Mouse (Mus musculus): ENCODE results near the gene 1600014C10Rik. TPM values are rescaled to one million over a fixed set of nuclear protein-coding genes. Genes with fewer than 3 reads are reported as not detected.

1600014C10Rik gene
- polyA plus RNA-seq, 1 experiment from 2014 or later, result 16.0 TPM

DNA sequence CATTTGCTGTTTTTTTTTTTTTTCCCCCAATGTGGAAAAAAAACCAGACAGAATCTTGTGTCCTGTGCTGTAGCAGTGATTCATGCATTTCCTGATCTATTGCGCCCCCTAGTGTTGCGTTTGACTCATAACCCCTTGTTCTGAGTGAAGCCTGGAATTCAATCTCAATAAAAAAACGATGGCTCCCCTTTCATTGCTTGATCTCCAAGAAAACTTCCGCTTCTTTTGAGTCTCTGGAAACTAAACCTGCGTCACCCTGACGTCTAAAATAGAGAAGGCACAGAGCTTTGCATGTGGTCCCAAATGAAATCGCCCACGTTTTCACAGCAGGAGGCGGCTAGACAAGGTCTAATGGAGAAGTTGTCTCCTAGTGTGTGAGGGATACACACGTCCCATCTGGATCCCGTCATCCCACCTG lies 15.3 kb upstream of the 1600014C10Rik start:
- Histone ChIP-seq H3K36me3 (ENCODE audit: insufficient read depth, low read length) (no peaks in the 10 kb centered on the region), H3K4me3 (ENCODE audit: low read depth, low read length) (no peak overlapping the region), H3K9me3 (ENCODE audit: low read length) (no peaks in the 10 kb centered on the region), H3K4me1 (ENCODE audit: insufficient read depth, low read depth, low read length) (no peaks in the 10 kb centered on the region), H3K27me3 (replicated peaks; ENCODE audit: insufficient read depth, low read length) (no peaks in the 10 kb centered on the region), H3K9ac (replicated peaks; ENCODE audit: low read depth) (no peak overlapping the region), H3K27ac (ENCODE audit: low read length) (no peak overlapping the region), H3K4me2 (replicated peaks; ENCODE audit: low read depth, low read length) (no peak overlapping the region)
- ATAC-seq (no peak; the same call in 1 of the 2 replicates), DNase-seq (ENCODE audit: low spot score) (peak; percentile 81)
- 17% methylated on average over 11 of the region's 11 CpGs for WGBS
- TF ChIP-seq CTCF (IDR thresholded peaks at IDR 0.05), result peak; percentile 78
- no peak for TF ChIP-seq EP300 (IDR thresholded peaks at IDR 0.05)

DNA sequence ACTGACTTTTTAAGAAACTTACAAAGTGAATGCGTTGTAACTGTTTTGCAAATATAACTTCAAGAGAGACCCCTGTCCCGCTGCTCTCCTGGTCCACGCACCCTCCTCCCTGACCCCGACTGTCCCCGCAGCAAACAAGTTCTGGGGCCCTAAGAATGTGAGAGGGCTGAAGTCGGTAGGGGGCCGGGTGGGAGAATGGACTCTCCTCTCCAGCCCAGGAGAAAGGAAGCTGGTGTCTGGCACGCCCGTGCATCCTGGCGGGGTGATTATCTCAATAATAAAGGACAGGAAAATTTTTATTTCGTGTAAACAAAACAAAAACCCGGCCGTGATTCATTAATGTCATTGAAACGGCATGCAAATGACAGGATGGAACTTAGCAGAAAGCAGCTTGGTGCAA lies 9.1 kb upstream of the 1600014C10Rik start:
- Histone ChIP-seq H3K4me1 (ENCODE audit: insufficient read depth, low read depth, low read length) (0 out of 2 replicates have a peak, but pooled peaks cover 5% of the 10 kb centered on the region), H3K27me3 (replicated peaks; ENCODE audit: insufficient read depth, low read length) (no peaks in the 10 kb centered on the region), H3K36me3 (ENCODE audit: insufficient read depth, low read length) (no peaks in the 10 kb centered on the region), H3K9me3 (ENCODE audit: low read length) (no peaks in the 10 kb centered on the region), H3K27ac (ENCODE audit: low read length) (no peak overlapping the region), H3K4me2 (replicated peaks; ENCODE audit: low read depth, low read length) (peak overlapping the region; percentile 48), H3K4me3 (ENCODE audit: low read depth, low read length) (0 out of 2 replicates have a peak overlapping the region, but pooled peaks have one; percentile 8), H3K9ac (replicated peaks; ENCODE audit: low read depth) (no peak overlapping the region)
- TF ChIP-seq CTCF (IDR thresholded peaks at IDR 0.05) (no peak), EP300 (IDR thresholded peaks at IDR 0.05) (no peak)
- DNase-seq (ENCODE audit: low spot score), result no peak
- ATAC-seq, result no peak
- WGBS, result 17% methylated on average over 14 of the region's 14 CpGs

DNA sequence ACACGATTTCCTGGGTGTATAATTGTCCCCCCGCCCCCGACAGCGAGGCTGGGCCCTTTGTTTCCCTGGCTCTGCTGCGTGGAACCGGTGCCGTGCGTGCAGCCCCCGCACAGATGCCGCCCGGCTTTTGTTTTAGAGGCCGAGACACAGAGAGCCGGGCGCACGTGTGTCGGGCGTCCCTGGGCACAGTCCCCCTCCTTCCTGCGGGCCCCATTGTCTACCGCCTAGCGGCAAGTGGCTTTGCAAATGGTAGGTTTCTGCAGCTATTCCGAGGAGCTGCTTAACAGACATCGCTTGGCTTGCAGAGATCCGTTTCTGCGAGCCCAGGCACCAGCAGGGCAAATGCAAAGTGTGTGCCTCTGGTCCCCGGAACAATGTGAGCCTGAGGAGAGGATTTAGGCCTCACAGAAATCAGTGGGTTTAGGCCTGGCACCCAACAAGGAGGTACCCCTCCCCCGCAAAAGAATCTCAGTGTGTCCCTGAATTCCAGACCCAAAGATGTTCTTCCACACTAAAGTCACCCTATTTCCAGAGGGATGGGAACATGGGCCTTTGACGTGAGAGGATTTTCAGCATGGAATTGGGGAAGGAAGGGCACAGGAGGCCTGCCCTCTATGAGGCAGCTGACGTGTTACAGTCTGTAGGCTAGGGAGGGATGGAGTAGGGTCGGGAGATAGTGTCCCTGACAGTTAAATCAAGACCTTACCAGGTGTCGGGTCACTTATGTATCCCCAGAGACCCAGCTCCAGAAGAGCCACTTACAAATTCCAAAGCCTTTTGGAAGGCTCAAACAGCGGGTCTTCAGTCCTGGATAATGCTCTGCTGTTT lies 8.5 kb upstream of the 1600014C10Rik start:
- Histone ChIP-seq H3K4me1 (ENCODE audit: insufficient read depth, low read depth, low read length) (0 out of 2 replicates have a peak, but pooled peaks cover 5% of the 10 kb centered on the region), H3K36me3 (ENCODE audit: insufficient read depth, low read length) (no peaks in the 10 kb centered on the region), H3K27ac (ENCODE audit: low read length) (no peak overlapping the region), H3K9me3 (ENCODE audit: low read length) (no peaks in the 10 kb centered on the region), H3K9ac (replicated peaks; ENCODE audit: low read depth) (0 out of 2 replicates have a peak overlapping the region, but pooled peaks have one; percentile 1), H3K4me2 (replicated peaks; ENCODE audit: low read depth, low read length) (peak overlapping the region; percentile 48), H3K4me3 (ENCODE audit: low read depth, low read length) (0 out of 2 replicates have a peak overlapping the region, but pooled peaks have one; percentile 8), H3K27me3 (replicated peaks; ENCODE audit: insufficient read depth, low read length) (no peaks in the 10 kb centered on the region)
- peak; percentile 21; the same call in 1 of the 2 replicates for TF ChIP-seq CTCF (IDR thresholded peaks at IDR 0.05)
- no peak for TF ChIP-seq EP300 (IDR thresholded peaks at IDR 0.05)
- no peak for DNase-seq (ENCODE audit: low spot score)
- 15% methylated on average over 31 of the region's 31 CpGs for WGBS
- no peak; the same call in 1 of the 2 replicates for ATAC-seq

DNA sequence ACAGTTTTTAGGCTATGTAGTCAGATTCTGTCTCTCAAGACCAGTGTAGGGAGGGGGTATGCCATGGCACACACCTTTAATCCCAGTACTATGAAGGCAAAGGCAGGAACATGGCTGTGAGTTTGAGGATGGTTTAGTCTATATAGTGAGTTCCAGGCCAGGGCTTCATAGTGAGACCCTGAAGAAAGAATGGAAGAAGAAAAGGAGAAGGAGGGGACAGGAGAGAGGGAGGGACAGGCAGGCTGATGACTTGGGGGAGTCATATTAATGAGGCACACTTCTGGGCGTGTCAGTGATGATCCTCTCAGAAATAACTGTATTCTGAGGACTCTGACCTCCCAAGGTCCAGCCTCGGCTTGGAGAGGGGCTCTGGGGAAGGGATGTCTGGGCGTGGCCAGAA lies 7.0 kb upstream of the 1600014C10Rik start:
- H3K9me3 ChIP-seq (ENCODE audit: low read length), result no peaks in the 10 kb centered on the region
- TF ChIP-seq EP300 (IDR thresholded peaks at IDR 0.05), result no peak
- no peak for TF ChIP-seq CTCF (IDR thresholded peaks at IDR 0.05)
- WGBS, result 66% methylated on average over 3 of the region's 3 CpGs
- H3K36me3 ChIP-seq (ENCODE audit: insufficient read depth, low read length), result no peaks in the 10 kb centered on the region
- no peak overlapping the region for H3K4me2 ChIP-seq (replicated peaks; ENCODE audit: low read depth, low read length)
- ATAC-seq (no peak), DNase-seq (ENCODE audit: low spot score) (no peak)
- no peak overlapping the region for H3K27ac ChIP-seq (ENCODE audit: low read length)
- 0 out of 2 replicates have a peak, but pooled peaks cover 5% of the 10 kb centered on the region for H3K4me1 ChIP-seq (ENCODE audit: insufficient read depth, low read depth, low read length)
- no peak overlapping the region for H3K9ac ChIP-seq (replicated peaks; ENCODE audit: low read depth)
- H3K27me3 ChIP-seq (replicated peaks; ENCODE audit: insufficient read depth, low read length), result no peaks in the 10 kb centered on the region
- H3K4me3 ChIP-seq (ENCODE audit: low read depth, low read length), result no peak overlapping the region

DNA sequence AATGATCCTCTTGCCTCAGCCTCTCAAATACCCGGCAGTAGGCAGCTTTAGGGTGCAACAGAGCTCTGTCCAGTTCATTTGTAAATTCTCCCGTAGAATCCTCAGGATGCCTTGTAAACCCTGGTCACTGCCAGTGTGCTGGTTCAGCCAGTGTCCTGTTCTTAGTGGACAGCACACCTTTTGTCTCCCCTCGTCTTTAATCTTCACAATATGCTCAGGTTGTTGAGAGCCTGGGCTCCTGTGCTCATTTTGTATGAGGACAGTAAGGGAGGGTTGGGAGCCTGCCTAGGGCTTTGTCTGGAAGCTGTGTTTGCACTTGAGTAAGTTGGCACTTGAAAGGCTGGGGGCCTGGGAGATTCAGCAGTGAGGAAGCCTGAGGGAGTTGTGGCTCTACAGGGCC lies 3.1 kb upstream of the 1600014C10Rik start:
- peaks cover 5% of the 10 kb centered on the region; the same call in 1 of the 2 replicates for H3K4me1 ChIP-seq (ENCODE audit: insufficient read depth, low read depth, low read length)
- TF ChIP-seq EP300 (IDR thresholded peaks at IDR 0.05), result no peak
- TF ChIP-seq CTCF (IDR thresholded peaks at IDR 0.05), result no peak
- no peak overlapping the region for H3K4me3 ChIP-seq (ENCODE audit: low read depth, low read length)
- no peak overlapping the region for H3K4me2 ChIP-seq (replicated peaks; ENCODE audit: low read depth, low read length)
- ATAC-seq (no peak), DNase-seq (ENCODE audit: low spot score) (no peak)
- WGBS, result 57% methylated on average over 3 of the region's 3 CpGs
- no peak overlapping the region for H3K9ac ChIP-seq (replicated peaks; ENCODE audit: low read depth)
- no peaks in the 10 kb centered on the region for H3K27me3 ChIP-seq (replicated peaks; ENCODE audit: insufficient read depth, low read length)
- no peaks in the 10 kb centered on the region for H3K9me3 ChIP-seq (ENCODE audit: low read length)
- H3K36me3 ChIP-seq (ENCODE audit: insufficient read depth, low read length), result no peaks in the 10 kb centered on the region
- no peak overlapping the region for H3K27ac ChIP-seq (ENCODE audit: low read length)

DNA sequence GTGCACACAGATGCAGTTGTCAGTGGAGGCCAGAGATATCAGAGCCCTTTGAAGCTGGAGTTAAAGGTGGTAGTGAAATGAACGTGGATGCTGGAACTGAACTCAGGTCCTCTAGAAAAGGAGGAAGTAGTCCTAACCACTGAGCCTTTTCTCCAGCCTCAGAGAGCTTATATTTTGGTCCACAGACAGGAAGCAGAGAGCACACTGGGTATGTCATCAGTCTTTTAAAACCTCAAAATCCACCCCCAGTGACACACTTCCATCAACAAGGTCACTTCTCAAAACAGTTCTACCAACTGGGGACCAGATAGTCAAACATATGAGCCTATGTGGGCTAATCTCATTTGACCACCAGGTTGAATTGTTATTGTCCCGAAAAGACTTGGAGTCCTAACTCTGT lies 1.7 kb upstream of the 1600014C10Rik start:
- WGBS, result 77% methylated on average over 2 of the region's 2 CpGs
- no peak for TF ChIP-seq CTCF (IDR thresholded peaks at IDR 0.05)
- no peak for TF ChIP-seq EP300 (IDR thresholded peaks at IDR 0.05)
- Histone ChIP-seq H3K27ac (ENCODE audit: low read length) (no peak overlapping the region), H3K4me3 (ENCODE audit: low read depth, low read length) (no peak overlapping the region), H3K9ac (replicated peaks; ENCODE audit: low read depth) (no peak overlapping the region), H3K4me1 (ENCODE audit: insufficient read depth, low read depth, low read length) (peaks cover 5% of the 10 kb centered on the region; the same call in 1 of the 2 replicates), H3K27me3 (replicated peaks; ENCODE audit: insufficient read depth, low read length) (no peaks in the 10 kb centered on the region), H3K4me2 (replicated peaks; ENCODE audit: low read depth, low read length) (no peak overlapping the region), H3K36me3 (ENCODE audit: insufficient read depth, low read length) (no peaks in the 10 kb centered on the region), H3K9me3 (ENCODE audit: low read length) (no peaks in the 10 kb centered on the region)
- DNase-seq (ENCODE audit: low spot score), result peak; percentile 20
- no peak for ATAC-seq
